Mouse (Mus musculus) kidney, adult 2 months (tissue): ENCODE results near the gene Stim2. TPM values are rescaled to one million over a fixed set of nuclear protein-coding genes. Genes with fewer than 3 reads are reported as not detected.

ENCODE experiments used
- DNase-seq: peaks from one replicate; pipeline ENCODE4 v3.0.0; 2021
- H3K27ac ChIP-seq: fragments of 200-500 bp; 2 replicates; pipeline ENCODE4 v1.5.1; 2012; ENCODE audit warnings: low read depth, low read length, control low read depth, inconsistent platforms; ENCODE audit not compliant: insufficient read depth
- H3K27me3 ChIP-seq: fragments of 200-500 bp; replicated peaks from 2 replicates; pipeline ENCODE4 v1.6.1; 2012; ENCODE audit warnings: mild to moderate bottlenecking, moderate library complexity, low read length, inconsistent platforms; ENCODE audit not compliant: control insufficient read depth, insufficient read depth
- H3K36me3 ChIP-seq: fragments of 200-500 bp; 2 replicates; pipeline ENCODE4 v1.6.1; 2012; ENCODE audit warnings: mild to moderate bottlenecking, moderate library complexity, low read length, inconsistent platforms; ENCODE audit not compliant: control insufficient read depth, insufficient read depth
- H3K4me1 ChIP-seq: fragments of 200-500 bp; 2 replicates; pipeline ENCODE4 v1.6.1; 2011; ENCODE audit warnings: low read length; ENCODE audit not compliant: control insufficient read depth, insufficient read depth
- H3K4me3 ChIP-seq: fragments of 200-500 bp; 2 replicates; pipeline ENCODE4 v1.5.1; 2011; ENCODE audit warnings: mild to moderate bottlenecking, low read depth, low read length, control low read depth; ENCODE audit not compliant: insufficient read depth
- CTCF ChIP-seq: fragments of 200-500 bp; conservative IDR thresholded peaks from 2 replicates; pipeline ENCODE4 v1.5.1; 2011; ENCODE audit warnings: low read depth, mild to moderate bottlenecking, control low read depth, low read length, moderate library complexity, mixed read lengths; ENCODE audit not compliant: insufficient read depth, insufficient read length
- POLR2A ChIP-seq: fragments of 200-500 bp; IDR thresholded peaks from one replicate; pipeline ENCODE4 v1.6.1; 2011; ENCODE audit warnings: low read depth, low read length, control low read depth
- WGBS: fragments of 180-500 bp; shearing (Covaris S2); methylation state at CpG from one replicate; pipeline ENCODE4 v1.1.7; 2018; 5-methylcytosine and 5-hydroxymethylcytosine counted together
- polyA plus RNA-seq: library from polyadenylated mRNA; depleted of rRNA; stranded (reverse); fragments of >200 nt; gene quantifications from 2 replicates; pipeline ENCODE4 v1.2.3, GENCODE M21; 2012

Gene Stim2
- polyA plus RNA-seq, 1 experiment, result 10.3 TPM

DNA sequence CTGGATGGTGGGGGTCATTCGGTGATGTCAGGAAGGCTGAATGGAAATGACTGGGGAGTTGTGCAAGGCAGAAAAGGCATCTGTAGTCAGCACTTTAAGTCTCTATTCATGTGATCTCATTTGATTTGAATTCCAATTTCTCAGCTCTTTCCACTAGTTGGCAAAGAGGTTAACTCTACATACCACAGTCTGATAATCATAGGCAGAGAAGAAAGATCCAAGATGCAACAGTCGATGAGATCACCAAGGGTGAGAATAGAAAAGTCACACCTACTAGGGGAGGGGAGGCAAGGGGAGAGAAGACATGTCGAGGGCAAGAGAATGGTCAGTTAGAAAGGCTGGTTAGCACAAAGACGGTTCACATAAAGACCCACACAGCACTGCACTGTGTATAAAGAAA is 27.1 kb upstream of the Stim2 start:
- H3K36me3 ChIP-seq, result no peaks in the 10 kb centered on the region
- no peaks in the 10 kb centered on the region for H3K4me1 ChIP-seq
- H3K4me3 ChIP-seq, result no peak overlapping the region
- TF ChIP-seq POLR2A (no peak), CTCF (no peak)
- H3K27ac ChIP-seq, result no peak overlapping the region
- 89% methylated on average over 4 of the region's 4 CpGs for WGBS
- DNase-seq, result no peak
- H3K27me3 ChIP-seq, result no peaks in the 10 kb centered on the region

DNA sequence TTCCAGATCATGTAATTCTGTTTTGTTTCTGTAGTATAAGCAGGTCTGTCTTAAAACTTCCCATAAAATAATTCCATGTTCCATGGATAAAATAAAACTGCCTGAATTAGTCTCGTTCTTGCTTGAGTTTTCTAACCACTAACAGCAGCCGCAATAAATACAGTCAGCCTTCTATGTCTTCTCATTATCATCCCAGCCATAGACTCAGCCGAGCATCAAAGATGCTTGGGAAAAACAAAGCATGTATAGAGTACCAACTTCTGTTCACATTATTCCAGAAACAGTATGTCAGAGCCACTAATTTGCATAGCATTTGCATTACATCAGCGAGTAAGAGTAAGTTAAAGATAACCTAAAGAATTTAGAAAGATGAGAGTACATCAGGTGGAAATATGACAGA is 25.4 kb upstream of the Stim2 start:
- 91% methylated on average over 4 of the region's 4 CpGs for WGBS
- Histone ChIP-seq H3K27me3 (no peaks in the 10 kb centered on the region), H3K4me1 (no peaks in the 10 kb centered on the region), H3K27ac (no peak overlapping the region), H3K4me3 (no peak overlapping the region), H3K36me3 (no peaks in the 10 kb centered on the region)
- DNase-seq, result no peak
- TF ChIP-seq POLR2A (no peak), CTCF (no peak)

DNA sequence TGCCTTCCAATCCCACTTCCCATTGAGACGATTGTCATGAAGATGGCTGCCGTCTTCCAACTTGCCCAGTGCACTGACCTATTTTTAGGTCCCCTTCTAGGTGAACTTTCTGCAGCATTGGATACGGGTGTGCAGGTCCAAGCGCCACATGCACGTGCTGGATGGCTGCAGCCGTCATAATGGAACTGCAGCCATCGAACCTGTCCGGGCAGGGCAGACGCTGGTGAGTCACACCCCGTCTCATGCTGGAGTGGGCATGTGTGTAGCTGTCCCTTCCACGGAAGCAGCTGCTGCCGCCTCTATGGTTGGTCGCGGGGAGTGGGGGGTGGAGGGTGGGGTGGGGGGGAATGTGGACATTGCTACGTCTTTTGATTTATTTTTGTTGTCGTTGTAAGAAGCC is 21.8 kb upstream of the Stim2 start:
- no peak for DNase-seq
- H3K27me3 ChIP-seq, result no peaks in the 10 kb centered on the region
- WGBS, result 86% methylated on average over 16 of the region's 16 CpGs
- no peak overlapping the region for H3K27ac ChIP-seq
- H3K4me3 ChIP-seq, result no peak overlapping the region
- no peaks in the 10 kb centered on the region for H3K4me1 ChIP-seq
- no peaks in the 10 kb centered on the region for H3K36me3 ChIP-seq
- TF ChIP-seq POLR2A (no peak), CTCF (no peak)

DNA sequence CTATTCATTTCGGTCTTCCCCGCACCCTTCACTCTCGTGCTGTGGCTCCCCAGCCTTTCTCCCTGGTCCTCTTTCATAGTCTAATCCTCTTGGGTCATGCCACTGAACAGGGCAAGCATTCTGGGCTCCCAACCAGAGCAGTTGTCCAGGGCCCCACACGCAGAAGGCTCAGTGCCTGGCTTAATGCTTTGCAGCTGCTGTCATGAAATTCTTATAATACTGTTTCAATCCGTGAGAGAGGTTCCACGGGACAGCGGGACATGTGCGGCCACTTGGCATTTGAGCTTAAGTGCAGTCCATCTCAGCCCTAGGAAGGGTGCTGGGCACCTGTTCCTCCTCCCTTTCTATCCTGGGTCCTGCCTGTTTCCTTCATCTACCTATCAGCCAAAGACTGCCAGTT is 21.2 kb upstream of the Stim2 start:
- Histone ChIP-seq H3K4me1 (no peaks in the 10 kb centered on the region), H3K27ac (no peak overlapping the region), H3K4me3 (no peak overlapping the region), H3K36me3 (no peaks in the 10 kb centered on the region), H3K27me3 (no peaks in the 10 kb centered on the region)
- no peak for TF ChIP-seq CTCF
- TF ChIP-seq POLR2A, result no peak
- 78% methylated on average over 8 of the region's 8 CpGs for WGBS
- no peak for DNase-seq

DNA sequence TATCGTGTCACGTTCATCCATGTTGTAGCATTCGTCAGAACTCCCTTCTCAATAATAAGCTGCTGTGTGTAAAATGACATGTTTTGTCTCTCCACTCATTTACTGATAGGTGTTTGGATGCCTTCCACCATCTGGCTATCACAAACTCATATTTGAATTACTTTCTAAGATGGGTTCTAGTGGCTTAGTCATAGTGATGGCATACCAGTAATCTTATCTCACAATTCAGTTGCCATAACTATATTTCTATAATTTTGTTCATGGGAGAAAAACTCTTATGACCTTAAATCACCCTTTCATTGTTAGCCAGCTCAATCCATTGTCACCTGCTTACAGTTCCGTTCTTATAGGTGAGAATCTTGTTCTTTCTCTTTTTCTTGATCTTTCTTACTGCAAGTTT is 14.9 kb upstream of the Stim2 start:
- Histone ChIP-seq H3K27me3 (no peaks in the 10 kb centered on the region), H3K4me3 (no peak overlapping the region), H3K27ac (no peak overlapping the region), H3K36me3 (no peaks in the 10 kb centered on the region), H3K4me1 (no peaks in the 10 kb centered on the region)
- DNase-seq, result no peak
- TF ChIP-seq POLR2A (no peak), CTCF (no peak)
- WGBS, result 91% methylated on average over 4 of the region's 4 CpGs

DNA sequence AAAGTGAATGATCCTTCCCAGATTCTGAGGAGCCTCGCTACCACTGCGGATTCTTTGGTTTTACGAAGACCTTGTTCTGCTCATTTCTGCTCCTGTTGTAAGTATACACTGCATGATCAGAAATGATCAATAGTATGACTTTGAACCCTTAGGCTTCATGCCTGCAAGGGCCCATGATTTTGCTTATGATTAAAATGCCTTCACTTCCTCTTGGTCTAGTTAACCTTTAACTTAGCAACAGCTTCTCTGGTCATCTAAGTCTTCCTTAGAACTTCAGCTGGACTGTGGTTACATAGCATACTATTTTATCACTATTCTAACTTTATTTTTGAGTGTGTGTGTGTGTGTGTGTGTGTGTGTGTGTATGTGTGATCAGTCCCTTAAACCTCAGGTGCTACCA is 12.7 kb upstream of the Stim2 start:
- TF ChIP-seq CTCF (no peak), POLR2A (no peak)
- Histone ChIP-seq H3K4me1 (no peaks in the 10 kb centered on the region), H3K4me3 (no peak overlapping the region), H3K27me3 (no peaks in the 10 kb centered on the region), H3K27ac (no peak overlapping the region), H3K36me3 (no peaks in the 10 kb centered on the region)
- no peak for DNase-seq
- 82% methylated on average over 3 of the region's 3 CpGs for WGBS

DNA sequence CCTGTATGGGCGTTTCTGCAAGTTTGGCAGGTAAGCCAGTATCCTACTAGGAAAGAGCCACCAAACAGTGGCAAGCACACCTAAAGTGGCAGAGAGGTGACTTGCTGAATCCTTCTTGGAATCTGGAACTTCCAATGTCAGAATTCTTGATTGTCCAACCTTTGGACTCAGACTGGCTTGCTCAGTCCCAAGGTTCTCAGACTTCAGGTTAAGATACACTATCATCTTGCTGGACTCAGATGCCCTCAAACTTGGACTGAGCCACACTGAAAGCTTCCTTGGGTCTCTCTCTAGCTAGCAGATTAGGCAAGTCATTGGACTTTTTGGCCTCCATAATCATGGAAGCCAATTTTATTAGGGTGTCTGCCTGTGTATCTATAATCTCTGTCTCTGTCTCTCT is 10.8 kb upstream of the Stim2 start:
- 90% methylated on average over 1 of the region's 1 CpGs for WGBS
- no peaks in the 10 kb centered on the region for H3K27me3 ChIP-seq
- H3K4me1 ChIP-seq, result no peaks in the 10 kb centered on the region
- TF ChIP-seq CTCF (no peak), POLR2A (no peak)
- H3K36me3 ChIP-seq, result no peaks in the 10 kb centered on the region
- peak; percentile 14 for DNase-seq
- H3K27ac ChIP-seq, result no peak overlapping the region
- H3K4me3 ChIP-seq, result no peak overlapping the region

DNA sequence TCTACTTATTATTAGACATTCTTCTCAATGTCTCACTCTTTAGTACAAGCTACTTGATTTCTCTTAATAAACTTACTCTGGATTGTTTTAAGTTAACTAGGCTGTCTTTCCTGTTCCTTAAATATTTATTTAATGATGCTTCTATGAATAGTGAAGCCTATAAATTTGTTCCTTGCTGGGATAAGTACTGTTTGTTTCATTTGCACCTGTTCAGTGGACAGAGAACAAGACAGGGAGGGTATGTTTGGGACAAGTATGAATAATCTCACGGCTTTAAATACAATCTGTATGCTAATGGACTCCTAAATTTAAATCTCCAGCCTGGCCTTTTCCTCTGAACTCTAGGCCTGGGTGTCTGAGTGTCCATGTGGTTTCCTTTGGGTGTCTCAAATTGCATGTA is 10.2 kb upstream of the Stim2 start:
- WGBS, result 85% methylated on average over 1 of the region's 1 CpGs
- H3K27me3 ChIP-seq, result no peaks in the 10 kb centered on the region
- no peak for DNase-seq
- no peak overlapping the region for H3K4me3 ChIP-seq
- no peak for TF ChIP-seq POLR2A
- H3K27ac ChIP-seq, result no peak overlapping the region
- H3K4me1 ChIP-seq, result no peaks in the 10 kb centered on the region
- H3K36me3 ChIP-seq, result no peaks in the 10 kb centered on the region
